Mouse (Mus musculus) stomach, embryonic 14.5 days (tissue): ENCODE results near the gene Tars2. TPM values are rescaled to one million over a fixed set of nuclear protein-coding genes. Genes with fewer than 3 reads are reported as not detected.
"Not testable (repeated sequence)": the region's sequence is repeated elsewhere in the genome, so short reads cannot be mapped to it uniquely, and the experiment has no call there.

Experiments used
- ATAC-seq: fragments of 200-750 bp; cut with Nextera tagmentation; 2 replicates; pipeline ENCODE4 v1.8.0; 2017; ENCODE audit warnings: low read depth, moderate TSS enrichment; ENCODE audit not compliant: insufficient number of reproducible peaks, insufficient read depth, low FRiP score
- H3K27ac ChIP-seq: fragments of 300-500 bp; sonication (generic); 2 replicates; pipeline ENCODE4 v1.5.1; 2014; ENCODE audit warnings: mild to moderate bottlenecking, low read length, moderate library complexity, mixed read lengths
- H3K27me3 ChIP-seq: fragments of 300-500 bp; sonication (generic); 2 replicates; pipeline ENCODE4 v1.6.1; 2014; ENCODE audit warnings: low read length, control low read depth, mixed read lengths; ENCODE audit not compliant: control insufficient read depth, insufficient read depth
- H3K36me3 ChIP-seq: fragments of 300-500 bp; sonication (generic); 2 replicates; pipeline ENCODE4 v1.6.1; 2014; ENCODE audit warnings: mild to moderate bottlenecking, control low read depth, low read length, moderate library complexity, mixed read lengths; ENCODE audit not compliant: control insufficient read depth, insufficient read depth
- H3K4me1 ChIP-seq: fragments of 300-500 bp; sonication (generic); 2 replicates; pipeline ENCODE4 v1.6.1; 2014; ENCODE audit warnings: low read length, control low read depth, mixed read lengths; ENCODE audit not compliant: control insufficient read depth, insufficient read depth
- H3K4me2 ChIP-seq: fragments of 300-500 bp; sonication (generic); replicated peaks from 2 replicates; pipeline ENCODE4 v1.6.1; 2014; ENCODE audit warnings: low read depth, low read length, control low read depth
- H3K4me3 ChIP-seq: fragments of 300-500 bp; sonication (generic); 2 replicates; pipeline ENCODE4 v1.5.1; 2014; ENCODE audit warnings: low read depth, low read length, control low read depth
- H3K9ac ChIP-seq: fragments of 300-500 bp; sonication (generic); replicated peaks from 2 replicates; pipeline ENCODE4 v1.6.1; 2014; ENCODE audit warnings: low read depth, mild to moderate bottlenecking, control low read depth, low read length, moderate library complexity, mixed read lengths
- H3K9me3 ChIP-seq: fragments of 300-500 bp; sonication (generic); 2 replicates; pipeline ENCODE4 v1.6.1; 2016; ENCODE audit warnings: low read depth, low read length, control low read depth; ENCODE audit not compliant: control insufficient read depth
- WGBS: fragments of 180-500 bp; shearing (Covaris S2); extraction: QIAGEN DNeasy Blood & Tissue Kit; methylation state at CpG from one replicate; pipeline ENCODE4 v1.1.7; 2014; 5-methylcytosine and 5-hydroxymethylcytosine counted together
- polyA plus RNA-seq: library from polyadenylated mRNA; unstranded; fragments of >200 nt; fragmentation: Nextera tagmentation; extraction: Ambion mirVana; gene quantifications from 2 replicates; pipeline ENCODE4 v1.2.1, GENCODE M21; 2014

The Tars2 gene
- polyA plus RNA-seq, 1 experiment from 2014 or later: 47.5 TPM

DNA sequence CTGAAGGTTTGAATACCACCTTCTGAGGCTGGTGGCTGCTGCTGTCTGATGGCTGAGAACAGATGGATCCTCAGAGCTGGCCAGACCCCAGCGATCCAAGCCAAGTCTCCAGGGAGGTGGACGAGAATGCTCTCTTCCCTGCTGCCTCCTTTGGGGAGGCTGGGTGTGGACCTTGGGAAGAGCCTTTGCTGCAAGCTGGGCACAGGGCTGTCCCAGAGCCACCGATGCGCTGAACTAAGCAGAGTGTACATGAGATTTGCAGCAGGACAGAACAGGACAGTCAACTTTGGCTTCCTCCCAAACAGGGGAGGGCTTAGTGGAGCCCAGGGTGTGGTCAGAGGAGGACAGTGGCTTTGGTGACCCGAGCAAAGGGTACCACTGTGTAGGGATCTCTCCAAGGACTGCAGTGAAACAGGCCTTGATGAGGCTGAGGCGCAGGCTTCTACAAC, 59.7 kb downstream of the Tars2 start:
- Histone ChIP-seq H3K36me3 (no peaks in the 10 kb centered on the region), H3K4me2 (no peak overlapping the region), H3K9ac (no peak overlapping the region), H3K9me3 (no peaks in the 10 kb centered on the region), H3K4me1 (peaks cover 26% of the 10 kb centered on the region), H3K4me3 (no peak overlapping the region), H3K27ac (no peak overlapping the region), H3K27me3 (no peaks in the 10 kb centered on the region)
- 70% methylated on average over 6 of the region's 6 CpGs for WGBS
- ATAC-seq: no peak

GRCm38 (mm10) chr3:95698286-95698685, 61.7 kb downstream of the Tars2 start:
- 95% methylated on average over 4 of the region's 4 CpGs for WGBS
- H3K9ac ChIP-seq: no peak overlapping the region
- H3K4me1 ChIP-seq: peaks cover 26% of the 10 kb centered on the region
- no peaks in the 10 kb centered on the region for H3K36me3 ChIP-seq
- no peak overlapping the region for H3K4me2 ChIP-seq
- H3K27ac ChIP-seq: no peak overlapping the region
- H3K4me3 ChIP-seq: no peak overlapping the region
- no peak for ATAC-seq
- no peaks in the 10 kb centered on the region for H3K9me3 ChIP-seq
- H3K27me3 ChIP-seq: no peaks in the 10 kb centered on the region

- H3K4me3 ChIP-seq: no peak overlapping the region
- WGBS: 17% methylated on average over 7 of the region's 7 CpGs
These were observed 63.6 kb downstream of the Tars2 start for GRCm38 (mm10) chr3:95696360-95696759.

GRCm38 (mm10) chr3:95695796-95696195, 64.2 kb downstream of the Tars2 start:
- WGBS: 44% methylated on average over 3 of the region's 3 CpGs
- H3K27ac ChIP-seq: no peak overlapping the region

More at GRCm38 (mm10) chr3:95696360-95696759, 63.6 kb downstream of the Tars2 start:
- Histone ChIP-seq H3K27ac (peak overlapping the region; percentile 22), H3K36me3 (no peaks in the 10 kb centered on the region), H3K9me3 (no peaks in the 10 kb centered on the region), H3K4me2 (no peak overlapping the region), H3K27me3 (no peaks in the 10 kb centered on the region), H3K4me1 (peaks cover 20% of the 10 kb centered on the region), H3K9ac (no peak overlapping the region)
- ATAC-seq: no peak

DNA sequence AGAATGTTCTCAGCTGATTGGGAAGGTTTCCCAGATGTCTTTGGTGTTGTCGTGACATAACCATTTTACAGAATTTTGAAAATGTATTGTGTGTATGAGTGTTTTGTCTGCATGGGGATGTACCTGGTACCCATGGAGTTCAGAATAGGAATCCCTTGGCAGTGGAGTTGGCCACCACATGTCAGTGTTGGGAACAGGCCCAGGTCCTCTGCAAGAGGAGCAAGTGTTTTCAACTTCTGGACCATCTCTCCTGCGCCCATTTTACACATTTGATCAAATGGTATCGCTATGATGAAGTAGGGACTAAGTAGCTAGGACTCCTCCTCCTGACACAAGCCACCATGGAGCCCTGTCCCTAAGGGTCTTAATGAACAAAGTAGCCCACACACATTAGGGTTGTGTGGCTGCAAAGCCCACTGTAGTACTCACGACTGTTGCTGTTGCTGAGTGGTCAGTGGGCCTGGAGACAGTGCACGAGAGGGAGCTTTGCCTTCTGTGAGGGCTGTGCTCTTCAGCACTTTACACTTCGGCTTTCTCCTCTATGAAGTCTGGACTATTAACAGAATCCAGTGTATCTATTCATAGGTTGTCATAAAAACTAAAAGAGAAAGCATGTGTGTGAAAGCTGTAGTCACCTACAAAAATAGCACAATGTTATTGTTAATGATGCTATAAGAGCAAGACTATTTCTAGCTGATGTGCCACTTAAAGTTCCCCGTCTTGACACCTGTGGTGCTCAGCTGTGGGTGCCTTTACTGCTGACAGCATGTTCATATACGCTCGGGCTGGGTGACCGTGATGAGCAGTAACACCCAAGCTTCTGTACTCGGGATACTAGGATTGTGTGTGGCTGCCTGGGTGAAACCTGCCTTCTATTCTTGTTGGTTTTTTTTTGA, 65.0 kb downstream of the Tars2 start:
- Histone ChIP-seq H3K27ac (no peak overlapping the region), H3K4me1 (peaks cover 15% of the 10 kb centered on the region; the same call in 1 of the 2 replicates), H3K9me3 (no peaks in the 10 kb centered on the region)

More at GRCm38 (mm10) chr3:95695796-95696195, 64.2 kb downstream of the Tars2 start:
- Histone ChIP-seq H3K9me3 (no peaks in the 10 kb centered on the region), H3K9ac (no peak overlapping the region), H3K4me2 (no peak overlapping the region), H3K36me3 (no peaks in the 10 kb centered on the region), H3K4me3 (no peak overlapping the region), H3K4me1 (peaks cover 14% of the 10 kb centered on the region; the same call in 1 of the 2 replicates), H3K27me3 (no peaks in the 10 kb centered on the region)
- no peak for ATAC-seq

DNA sequence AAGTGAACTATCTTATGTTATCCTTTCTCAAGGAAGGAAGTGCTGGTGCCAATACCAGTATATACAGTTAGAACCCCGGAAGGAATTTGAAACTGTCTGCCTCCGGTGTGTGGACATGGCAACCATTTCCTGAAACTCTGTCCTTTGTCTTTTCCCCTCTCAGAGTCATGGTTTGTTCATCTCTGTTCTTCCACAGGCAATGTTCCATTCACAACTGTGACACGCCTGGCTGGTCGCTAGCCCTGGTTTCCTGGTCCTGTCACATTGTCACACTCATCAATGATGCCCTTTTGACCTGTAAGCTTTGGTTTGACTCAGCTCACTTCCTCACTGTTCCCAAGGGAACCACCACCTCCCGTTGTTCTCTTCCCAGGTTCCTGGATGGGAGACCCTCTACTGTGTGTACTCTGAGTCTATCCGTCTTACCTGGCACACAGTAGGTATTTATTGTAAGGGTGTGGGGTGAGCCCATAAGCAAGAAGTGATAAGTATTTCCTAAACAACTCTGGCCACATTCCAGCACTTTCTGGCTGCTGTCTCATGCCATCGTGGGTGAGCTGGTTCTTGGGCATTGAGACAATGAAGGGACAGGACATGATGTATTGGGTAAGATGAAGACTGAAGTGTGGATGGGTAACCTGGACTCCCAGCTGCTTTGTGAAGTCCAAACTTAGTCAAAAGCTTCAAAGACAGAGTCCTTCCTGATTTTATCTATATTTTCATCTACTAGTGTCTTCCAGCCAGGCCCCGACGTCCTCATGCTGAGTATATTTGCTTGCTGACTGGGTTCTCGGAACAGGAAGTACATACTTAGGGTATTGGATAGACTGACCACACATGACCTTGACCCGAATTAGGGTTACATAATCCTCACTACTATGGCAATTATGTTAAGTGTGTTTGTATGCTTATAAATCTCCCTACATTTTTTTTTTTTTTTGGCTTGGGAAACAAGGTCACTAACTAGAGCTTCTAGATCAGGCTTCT, 65.9 kb downstream of the Tars2 start:
- no peak overlapping the region for H3K27ac ChIP-seq
- H3K4me2 ChIP-seq: no peak overlapping the region
- no peak overlapping the region for H3K4me3 ChIP-seq
- H3K36me3 ChIP-seq: no peaks in the 10 kb centered on the region
- H3K9ac ChIP-seq: no peak overlapping the region
- no peaks in the 10 kb centered on the region for H3K27me3 ChIP-seq
- ATAC-seq: no peak
- H3K9me3 ChIP-seq: no peaks in the 10 kb centered on the region
- H3K4me1 ChIP-seq: peaks cover 24% of the 10 kb centered on the region
- 56% methylated on average over 11 of the region's 11 CpGs for WGBS

More for the DNA sequence above, 65.0 kb downstream of the Tars2 start:
- Histone ChIP-seq H3K4me3 (no peak overlapping the region), H3K36me3 (no peaks in the 10 kb centered on the region), H3K9ac (no peak overlapping the region), H3K4me2 (no peak overlapping the region), H3K27me3 (no peaks in the 10 kb centered on the region)
- 86% methylated on average over 11 of the region's 11 CpGs for whole genome bisulfite sequencing
- no peak for ATAC-seq

DNA sequence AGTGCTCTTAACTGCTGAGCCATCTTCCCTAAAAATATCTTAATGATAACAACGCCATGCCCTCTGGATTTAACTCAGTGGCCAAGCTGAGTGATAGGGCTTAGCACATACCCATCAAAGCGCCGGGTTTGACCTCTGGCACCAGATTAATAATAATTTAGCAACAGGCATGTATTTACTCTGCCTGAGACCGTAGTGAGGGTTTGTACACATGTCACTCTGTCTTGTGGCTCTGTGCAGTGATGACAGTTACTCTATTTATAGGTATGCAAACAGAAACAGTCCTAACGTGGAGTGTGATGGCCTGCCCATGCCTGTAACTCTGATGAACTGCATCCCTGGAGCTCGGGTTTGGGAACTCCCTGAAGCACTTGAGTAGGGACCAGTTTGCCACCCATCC, 67.3 kb downstream of the Tars2 start:
- no peak overlapping the region for H3K4me2 ChIP-seq
- no peaks in the 10 kb centered on the region for H3K9me3 ChIP-seq
- ATAC-seq: no peak
- no peak overlapping the region for H3K9ac ChIP-seq
- WGBS: 56% methylated on average over 6 of the region's 6 CpGs
- H3K4me1 ChIP-seq: peaks cover 31% of the 10 kb centered on the region
- no peak overlapping the region for H3K27ac ChIP-seq
- H3K36me3 ChIP-seq: no peaks in the 10 kb centered on the region
- no peak overlapping the region for H3K4me3 ChIP-seq
- no peaks in the 10 kb centered on the region for H3K27me3 ChIP-seq

GRCm38 (mm10) chr3:95690552-95690951, 69.5 kb downstream of the Tars2 start:
- ATAC-seq: not testable (repeated sequence)

More at GRCm38 (mm10) chr3:95690552-95690951, 69.5 kb downstream of the Tars2 start:
- not testable (repeated sequence) for H3K27me3 ChIP-seq, H3K9ac ChIP-seq, H3K4me3 ChIP-seq, H3K27ac ChIP-seq, H3K4me2 ChIP-seq, H3K9me3 ChIP-seq, H3K36me3 ChIP-seq
- peaks cover 31% of the 10 kb centered on the region for H3K4me1 ChIP-seq
- WGBS: 97% methylated on average over 2 of the region's 2 CpGs
